Mouse (Mus musculus) small intestine, adult 2 months (tissue): ENCODE measurements around the gene Anapc7. TPM values are rescaled to one million over a fixed set of nuclear protein-coding genes. Genes with fewer than 3 reads are reported as not detected.
"Not testable (repeated sequence)": the region's sequence is repeated elsewhere in the genome, so short reads cannot be mapped to it uniquely, and the experiment has no call there.

Source experiments
- H3K27ac ChIP-seq: fragments of 200-500 bp; 2 replicates; pipeline ENCODE4 v1.5.1; 2012; ENCODE audit warnings: low read depth, low read length, control low read depth, inconsistent platforms; ENCODE audit not compliant: insufficient read depth
- H3K27me3 ChIP-seq: fragments of 200-500 bp; 2 replicates; pipeline ENCODE4 v1.6.1; 2012; ENCODE audit warnings: mild to moderate bottlenecking, moderate library complexity, low read length, inconsistent platforms; ENCODE audit not compliant: control insufficient read depth, insufficient read depth
- H3K36me3 ChIP-seq: fragments of 200-500 bp; 2 replicates; pipeline ENCODE4 v1.6.1; 2012; ENCODE audit warnings: mild to moderate bottlenecking, low read length, control low read depth, inconsistent platforms; ENCODE audit not compliant: control insufficient read depth, insufficient read depth
- H3K4me1 ChIP-seq: fragments of 200-500 bp; 2 replicates; pipeline ENCODE4 v1.6.1; 2012; ENCODE audit warnings: low read length, inconsistent platforms, mixed read lengths; ENCODE audit not compliant: control insufficient read depth, insufficient read depth, insufficient read length
- H3K4me3 ChIP-seq: fragments of 200-500 bp; 2 replicates; pipeline ENCODE4 v1.5.1; 2012; ENCODE audit warnings: low read depth, mild to moderate bottlenecking, control low read depth, inconsistent platforms, low read length, moderate library complexity
- CTCF ChIP-seq: fragments of 200-500 bp; IDR thresholded peaks from 2 replicates; pipeline ENCODE4 v1.5.1; 2012; ENCODE audit warnings: low read depth, mild to moderate bottlenecking, control low read depth, inconsistent platforms, low read length, moderate library complexity, mixed read lengths; ENCODE audit not compliant: insufficient replicate concordance, insufficient read length; ENCODE audit errors: extremely low read depth
- POLR2A ChIP-seq: fragments of 200-500 bp; IDR thresholded peaks from 2 replicates; pipeline ENCODE4 v1.6.1; 2012; ENCODE audit warnings: low read depth, mild to moderate bottlenecking, control low read depth, inconsistent platforms, low read length, moderate library complexity
- WGBS: fragments of 180-500 bp; shearing (Covaris S2); methylation state at CpG from one replicate; pipeline ENCODE4 v1.1.7; 2018; 5-methylcytosine and 5-hydroxymethylcytosine counted together
- polyA plus RNA-seq: library from polyadenylated mRNA; depleted of rRNA; stranded (reverse); fragments of >200 nt; gene quantifications from 2 replicates; pipeline ENCODE4 v1.2.3, GENCODE M21; 2012

The Anapc7 gene
- polyA plus RNA-seq, 1 experiment, result 17.2 TPM

DNA sequence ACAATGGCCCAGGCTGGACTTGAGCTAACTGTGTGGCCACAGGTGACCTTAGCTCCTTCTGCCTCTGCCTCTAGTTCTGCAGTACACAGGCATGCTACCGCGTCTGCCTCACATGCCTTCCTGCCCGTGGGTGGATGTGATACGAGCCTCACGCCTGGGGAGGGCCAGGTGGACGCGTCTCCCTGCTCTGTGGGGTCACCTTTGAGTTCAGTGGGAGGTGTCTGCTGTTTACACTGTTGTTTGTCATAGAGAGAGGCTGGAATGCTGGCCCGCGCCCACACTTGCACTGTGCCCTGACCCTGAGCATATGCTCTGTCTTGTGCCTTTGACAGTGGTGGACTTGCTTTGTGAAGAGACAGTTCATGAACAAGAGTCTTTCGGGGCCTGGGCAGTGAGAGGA is 16.0 kb upstream of the Anapc7 start:
- no peak overlapping the region for H3K27ac ChIP-seq
- no peaks in the 10 kb centered on the region; the same call in 1 of the 2 replicates for H3K4me1 ChIP-seq
- no peak for TF ChIP-seq POLR2A
- TF ChIP-seq CTCF, result no peak
- no peak overlapping the region for H3K4me3 ChIP-seq
- peaks cover 60% of the 10 kb centered on the region for H3K36me3 ChIP-seq
- WGBS, result 95% methylated on average over 10 of the region's 10 CpGs
- no peaks in the 10 kb centered on the region for H3K27me3 ChIP-seq

GRCm38 (mm10) chr5:122409692-122410645 is 11.5 kb upstream of the Anapc7 start:
- 91% methylated on average over 19 of the region's 19 CpGs for WGBS
- Histone ChIP-seq H3K27ac (no peak overlapping the region), H3K4me1 (no peaks in the 10 kb centered on the region; the same call in 1 of the 2 replicates), H3K4me3 (no peak overlapping the region), H3K27me3 (no peaks in the 10 kb centered on the region), H3K36me3 (peaks cover 24% of the 10 kb centered on the region)
- TF ChIP-seq POLR2A, result no peak
- no peak for TF ChIP-seq CTCF

DNA sequence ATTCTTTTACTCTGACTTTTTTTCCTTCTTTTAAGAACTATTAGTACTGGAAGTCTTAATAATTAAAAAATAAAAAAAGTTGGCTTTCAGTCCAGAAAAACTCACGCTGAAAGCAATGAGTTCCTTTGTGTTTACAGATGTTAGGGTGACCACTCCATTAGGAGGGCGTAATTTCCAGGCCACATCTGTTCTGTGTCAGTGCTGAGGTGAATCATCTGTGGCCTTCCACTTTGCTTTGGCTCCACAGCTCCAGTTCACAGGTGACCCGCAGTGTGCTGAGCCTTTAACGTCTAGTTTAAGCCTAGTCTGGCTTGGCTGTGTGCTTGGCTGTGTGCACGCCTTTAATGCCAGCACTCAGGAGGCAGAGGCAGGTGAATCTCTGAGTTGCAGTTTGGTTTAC is 9.6 kb upstream of the Anapc7 start:
- Histone ChIP-seq H3K27ac (no peak overlapping the region), H3K27me3 (no peaks in the 10 kb centered on the region), H3K36me3 (peaks cover 6% of the 10 kb centered on the region), H3K4me3 (no peak overlapping the region), H3K4me1 (no peaks in the 10 kb centered on the region; the same call in 1 of the 2 replicates)
- 77% methylated on average over 5 of the region's 5 CpGs for WGBS
- TF ChIP-seq POLR2A, result no peak
- TF ChIP-seq CTCF, result no peak

- no peak overlapping the region for H3K4me3 ChIP-seq
- 49% methylated on average over 6 of the region's 6 CpGs for WGBS
- H3K27me3 ChIP-seq, result no peaks in the 10 kb centered on the region
- no peak overlapping the region for H3K27ac ChIP-seq
- TF ChIP-seq CTCF (no peak), POLR2A (no peak)
- H3K36me3 ChIP-seq, result peaks cover 3% of the 10 kb centered on the region
- H3K4me1 ChIP-seq, result no peaks in the 10 kb centered on the region; the same call in 1 of the 2 replicates
These were observed 8.7 kb upstream of the Anapc7 start for GRCm38 (mm10) chr5:122412826-122413225.

DNA sequence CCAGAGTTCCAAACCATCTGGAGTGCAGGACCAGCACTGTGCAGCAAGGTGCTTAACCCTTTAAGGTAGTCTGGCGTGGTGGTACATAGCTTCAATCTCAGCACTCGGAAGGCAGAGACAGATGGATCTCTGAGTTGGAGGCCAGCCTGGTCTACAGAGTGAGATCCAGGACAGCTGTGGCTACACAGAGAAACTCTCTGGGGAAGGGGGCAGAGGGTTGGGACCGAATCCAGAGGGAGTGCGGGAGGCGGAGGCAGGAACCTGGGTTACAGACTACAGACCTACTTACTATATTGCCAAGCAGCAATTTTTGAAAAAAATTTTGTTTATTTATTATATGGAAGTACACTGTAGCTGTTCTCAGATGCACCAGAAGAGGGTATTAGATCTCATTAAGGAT is 7.1 kb upstream of the Anapc7 start:
- H3K27me3 ChIP-seq, result no peaks in the 10 kb centered on the region
- TF ChIP-seq CTCF, result no peak
- TF ChIP-seq POLR2A, result no peak
- WGBS, result 89% methylated on average over 5 of the region's 5 CpGs
- H3K4me1 ChIP-seq, result no peaks in the 10 kb centered on the region; the same call in 1 of the 2 replicates
- H3K27ac ChIP-seq, result no peak overlapping the region
- H3K36me3 ChIP-seq, result peaks cover 3% of the 10 kb centered on the region
- H3K4me3 ChIP-seq, result no peak overlapping the region

DNA sequence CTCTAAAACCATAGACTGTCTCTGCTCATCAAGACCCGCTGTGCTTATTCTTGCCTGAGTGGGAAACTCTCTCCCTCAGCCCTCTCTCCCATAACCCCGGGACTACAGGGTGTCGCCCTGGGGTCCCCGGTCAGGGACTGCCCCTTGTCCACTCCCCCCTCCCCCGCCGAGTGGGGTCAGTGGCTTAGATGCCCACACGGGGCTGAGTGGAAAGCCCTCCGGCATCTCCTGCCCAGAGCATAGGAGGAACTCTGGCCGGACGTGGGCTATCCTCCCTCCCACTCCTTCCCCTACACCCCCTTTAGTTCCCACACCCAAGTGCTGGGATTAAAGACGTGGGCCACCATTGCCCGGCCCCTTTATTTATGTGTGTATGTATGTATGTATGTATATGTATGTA is 6.0 kb upstream of the Anapc7 start:
- 87% methylated on average over 12 of the region's 12 CpGs for WGBS

GRCm38 (mm10) chr5:122420676-122421075 is 817 bp upstream of the Anapc7 start:
- not testable (repeated sequence) for H3K4me1 ChIP-seq, H3K4me3 ChIP-seq, H3K27ac ChIP-seq, H3K36me3 ChIP-seq, H3K27me3 ChIP-seq
- 21% methylated on average over 4 of the region's 4 CpGs for WGBS

More for the DNA sequence above, 6.0 kb upstream of the Anapc7 start:
- no peak overlapping the region for H3K4me3 ChIP-seq
- no peaks in the 10 kb centered on the region for H3K36me3 ChIP-seq
- H3K27ac ChIP-seq, result no peak overlapping the region
- no peaks in the 10 kb centered on the region for H3K4me1 ChIP-seq
- TF ChIP-seq CTCF (no peak), POLR2A (no peak)
- no peaks in the 10 kb centered on the region for H3K27me3 ChIP-seq
